Mouse (Mus musculus): ENCODE data around the gene Ptn. TPM values are rescaled to one million over a fixed set of nuclear protein-coding genes. Genes with fewer than 3 reads are reported as not detected.

Ptn gene
- polyA plus RNA-seq, 1 experiment from 2014 or later = 120 TPM

GRCm38 (mm10) chr6:36808306-36809058, 1.5 kb downstream of the Ptn start:
- no peaks in the 10 kb centered on the region for H3K9me3 ChIP-seq (ENCODE audit: control insufficient read depth)
- H3K4me2 ChIP-seq (replicated peaks; ENCODE audit: low read depth) = peak overlapping the region; percentile 63; the same call in 1 of the 2 replicates
- H3K4me3 ChIP-seq (ENCODE audit: low read depth, low read length) = peak overlapping the region; percentile 41; the same call in 1 of the 2 replicates
- H3K27me3 ChIP-seq (replicated peaks; ENCODE audit: control insufficient read depth, insufficient read depth, low read length) = 0 out of 2 replicates have a peak, but pooled peaks cover 4% of the 10 kb centered on the region
- TF ChIP-seq CTCF (IDR thresholded peaks at IDR 0.05; ENCODE audit: low read depth) = no peak
- H3K27ac ChIP-seq (ENCODE audit: low read depth, low read length) = no peak overlapping the region
- WGBS = 62% methylated on average over 7 of the region's 7 CpGs
- H3K4me1 ChIP-seq (replicated peaks; ENCODE audit: control insufficient read depth, insufficient read depth, low read length) = no peaks in the 10 kb centered on the region
- ATAC-seq = no peak
- H3K36me3 ChIP-seq (ENCODE audit: control insufficient read depth, insufficient read depth) = no peaks in the 10 kb centered on the region
- no peak overlapping the region; the same call in 1 of the 2 replicates for H3K9ac ChIP-seq (ENCODE audit: low read depth, low read length)

GRCm38 (mm10) chr6:36806906-36807305, 3.1 kb downstream of the Ptn start:
- Histone ChIP-seq H3K9ac (ENCODE audit: low read depth, low read length) (no peak overlapping the region), H3K9me3 (ENCODE audit: control insufficient read depth) (no peaks in the 10 kb centered on the region), H3K27ac (ENCODE audit: low read depth, low read length) (no peak overlapping the region), H3K36me3 (ENCODE audit: control insufficient read depth, insufficient read depth) (no peaks in the 10 kb centered on the region), H3K4me2 (replicated peaks; ENCODE audit: low read depth) (no peak overlapping the region), H3K27me3 (replicated peaks; ENCODE audit: control insufficient read depth, insufficient read depth, low read length) (0 out of 2 replicates have a peak, but pooled peaks cover 4% of the 10 kb centered on the region), H3K4me1 (replicated peaks; ENCODE audit: control insufficient read depth, insufficient read depth, low read length) (no peaks in the 10 kb centered on the region), H3K4me3 (ENCODE audit: low read depth, low read length) (no peak overlapping the region)
- TF ChIP-seq CTCF (IDR thresholded peaks at IDR 0.05; ENCODE audit: low read depth) = no peak
- WGBS = 80% methylated on average over 6 of the region's 6 CpGs
- no peak for ATAC-seq

- Histone ChIP-seq H3K4me3 (ENCODE audit: low read depth, low read length) (no peak overlapping the region), H3K4me2 (replicated peaks; ENCODE audit: low read depth) (no peak overlapping the region), H3K9me3 (ENCODE audit: control insufficient read depth) (no peaks in the 10 kb centered on the region), H3K4me1 (replicated peaks; ENCODE audit: control insufficient read depth, insufficient read depth, low read length) (no peaks in the 10 kb centered on the region), H3K27ac (ENCODE audit: low read depth, low read length) (no peak overlapping the region), H3K27me3 (replicated peaks; ENCODE audit: control insufficient read depth, insufficient read depth, low read length) (no peaks in the 10 kb centered on the region), H3K36me3 (ENCODE audit: control insufficient read depth, insufficient read depth) (no peaks in the 10 kb centered on the region), H3K9ac (ENCODE audit: low read depth, low read length) (no peak overlapping the region)
- no peak for ATAC-seq
- 80% methylated on average over 5 of the region's 5 CpGs for WGBS
- TF ChIP-seq CTCF (IDR thresholded peaks at IDR 0.05; ENCODE audit: low read depth) = no peak
Observed at GRCm38 (mm10) chr6:36800309-36800946, 9.6 kb downstream of the Ptn start.

GRCm38 (mm10) chr6:36797066-36797655, 12.9 kb downstream of the Ptn start:
- ATAC-seq = no peak
- no peak overlapping the region for H3K9ac ChIP-seq (ENCODE audit: low read depth, low read length)
- no peak overlapping the region for H3K27ac ChIP-seq (ENCODE audit: low read depth, low read length)
- no peaks in the 10 kb centered on the region for H3K36me3 ChIP-seq (ENCODE audit: control insufficient read depth, insufficient read depth)
- TF ChIP-seq CTCF (IDR thresholded peaks at IDR 0.05; ENCODE audit: low read depth) = no peak
- H3K27me3 ChIP-seq (replicated peaks; ENCODE audit: control insufficient read depth, insufficient read depth, low read length) = no peaks in the 10 kb centered on the region
- H3K4me1 ChIP-seq (replicated peaks; ENCODE audit: control insufficient read depth, insufficient read depth, low read length) = no peaks in the 10 kb centered on the region
- 65% methylated on average over 3 of the region's 3 CpGs for WGBS
- no peak overlapping the region for H3K4me3 ChIP-seq (ENCODE audit: low read depth, low read length)
- H3K4me2 ChIP-seq (replicated peaks; ENCODE audit: low read depth) = no peak overlapping the region
- no peaks in the 10 kb centered on the region for H3K9me3 ChIP-seq (ENCODE audit: control insufficient read depth)

GRCm38 (mm10) chr6:36794535-36794934, 15.5 kb downstream of the Ptn start:
- Histone ChIP-seq H3K27me3 (replicated peaks; ENCODE audit: control insufficient read depth, insufficient read depth, low read length) (no peaks in the 10 kb centered on the region), H3K9me3 (ENCODE audit: control insufficient read depth) (no peaks in the 10 kb centered on the region), H3K27ac (ENCODE audit: low read depth, low read length) (no peak overlapping the region), H3K4me3 (ENCODE audit: low read depth, low read length) (no peak overlapping the region), H3K9ac (ENCODE audit: low read depth, low read length) (no peak overlapping the region), H3K4me2 (replicated peaks; ENCODE audit: low read depth) (no peak overlapping the region), H3K4me1 (replicated peaks; ENCODE audit: control insufficient read depth, insufficient read depth, low read length) (no peaks in the 10 kb centered on the region), H3K36me3 (ENCODE audit: control insufficient read depth, insufficient read depth) (no peaks in the 10 kb centered on the region)
- 91% methylated on average over 4 of the region's 4 CpGs for WGBS
- ATAC-seq = no peak
- no peak for TF ChIP-seq CTCF (IDR thresholded peaks at IDR 0.05; ENCODE audit: low read depth)

GRCm38 (mm10) chr6:36793775-36794174, 16.2 kb downstream of the Ptn start:
- Histone ChIP-seq H3K9ac (ENCODE audit: low read depth, low read length) (no peak overlapping the region), H3K9me3 (ENCODE audit: control insufficient read depth) (no peaks in the 10 kb centered on the region), H3K4me2 (replicated peaks; ENCODE audit: low read depth) (no peak overlapping the region), H3K4me1 (replicated peaks; ENCODE audit: control insufficient read depth, insufficient read depth, low read length) (no peaks in the 10 kb centered on the region), H3K27ac (ENCODE audit: low read depth, low read length) (no peak overlapping the region), H3K4me3 (ENCODE audit: low read depth, low read length) (no peak overlapping the region), H3K27me3 (replicated peaks; ENCODE audit: control insufficient read depth, insufficient read depth, low read length) (no peaks in the 10 kb centered on the region), H3K36me3 (ENCODE audit: control insufficient read depth, insufficient read depth) (no peaks in the 10 kb centered on the region)
- 66% methylated on average over 5 of the region's 5 CpGs for WGBS
- ATAC-seq = no peak
- no peak for TF ChIP-seq CTCF (IDR thresholded peaks at IDR 0.05; ENCODE audit: low read depth)

Data from intestine, postnatal 0 days (tissue).